Mouse (Mus musculus) spleen, postnatal 4 days (tissue): ENCODE results near the gene Gm2a.

Source experiments
- DNase-seq, 2 experiments: peaks; one replicate each; pipeline ENCODE4 v3.0.0; 2022; ENCODE audit warnings: low spot score in 2 of 2

The Gm2a gene

GRCm38 (mm10) chr11:55131077-55131742, 33.3 kb downstream of the Gm2a start:
- peak; percentile 66 to 75 for DNase-seq

- DNase-seq = no peak
These were observed 34.0 kb downstream of the Gm2a start for GRCm38 (mm10) chr11:55131946-55132345.

GRCm38 (mm10) chr11:55133204-55133603, 35.3 kb downstream of the Gm2a start:
- DNase-seq = no peak

- DNase-seq = no peak
These were observed 36.5 kb downstream of the Gm2a start for GRCm38 (mm10) chr11:55134407-55134806.

- DNase-seq = no peak
These were observed 37.0 kb downstream of the Gm2a start for GRCm38 (mm10) chr11:55134871-55135270.

GRCm38 (mm10) chr11:55136770-55137547, 39.0 kb downstream of the Gm2a start:
- DNase-seq = peak; percentile 60 to 69

- no peak for DNase-seq
These were observed 39.7 kb downstream of the Gm2a start for GRCm38 (mm10) chr11:55137646-55138045.

- DNase-seq = no peak
These were observed 43.6 kb downstream of the Gm2a start for GRCm38 (mm10) chr11:55141502-55141901.

GRCm38 (mm10) chr11:55144011-55144410, 46.1 kb downstream of the Gm2a start:
- no peak for DNase-seq

GRCm38 (mm10) chr11:55146855-55147254, 48.9 kb downstream of the Gm2a start:
- DNase-seq = no peak

- DNase-seq = no peak
These were observed 49.5 kb downstream of the Gm2a start for GRCm38 (mm10) chr11:55147423-55147822.

GRCm38 (mm10) chr11:55148461-55148860, 50.5 kb downstream of the Gm2a start:
- no peak for DNase-seq

GRCm38 (mm10) chr11:55151608-55152007, 53.7 kb downstream of the Gm2a start, which contains the start of gene Slc36a3:
Gene Slc36a3 (minus strand): TSS chr11:55151708.
- DNase-seq = no peak

- DNase-seq = no peak
These were observed 56.6 kb downstream of the Gm2a start for GRCm38 (mm10) chr11:55154398-55155069.

GRCm38 (mm10) chr11:55155070-55155421, 57.1 kb downstream of the Gm2a start:
- peak in 1 of 2 experiments; percentile 50 for DNase-seq

GRCm38 (mm10) chr11:55158785-55159359, 61.0 kb downstream of the Gm2a start:
- peak; percentile 83 to 94 for DNase-seq
